Mouse (Mus musculus): ENCODE results near the gene Parp6.

The Parp6 gene

DNA sequence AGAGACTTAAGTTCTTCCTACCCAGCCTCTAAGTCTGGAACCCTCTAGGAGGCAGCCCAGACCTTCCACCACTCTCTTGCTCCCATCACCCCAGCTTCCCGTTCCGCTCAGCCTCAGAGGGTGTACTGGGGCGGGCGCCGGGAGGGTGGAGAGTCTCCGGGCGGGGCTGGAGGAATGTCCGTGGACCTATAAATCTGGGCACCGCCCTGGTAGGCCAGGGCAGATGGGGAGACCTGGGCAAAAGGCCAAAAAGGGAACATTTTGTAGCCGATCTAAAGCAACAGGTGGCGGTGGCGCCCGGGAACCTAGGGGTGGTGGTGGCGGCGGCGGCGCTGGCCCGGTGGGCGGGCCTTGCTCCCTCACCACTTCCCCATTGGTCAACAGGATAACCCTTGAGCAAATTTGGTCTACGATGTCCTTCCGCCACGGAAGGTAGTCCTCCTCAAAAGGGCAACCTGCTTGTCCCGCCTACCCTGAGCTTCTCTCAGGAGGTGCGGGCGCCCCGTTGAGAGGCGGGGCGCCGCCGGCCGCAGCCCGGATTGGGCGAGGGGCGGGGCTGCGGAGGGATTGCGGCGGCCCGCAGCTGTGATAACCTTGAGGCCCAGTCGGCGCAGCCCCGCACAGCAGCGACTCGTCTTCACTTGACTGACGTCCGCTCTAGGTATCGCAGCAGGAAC, 39.0 kb downstream of the Parp6 start, which contains the start of gene Pkm:
TSS of gene Pkm (plus strand) at position 411 of the 677 bp plus-strand sequence.
- peak; percentile 100 for DNase-seq (ENCODE audit: low read depth, low spot score)

- no peak for DNase-seq (ENCODE audit: low read depth, low spot score)
Measured at GRCm38 (mm10) chr9:59656635-59657617, 39.8 kb downstream of the Parp6 start.

DNA sequence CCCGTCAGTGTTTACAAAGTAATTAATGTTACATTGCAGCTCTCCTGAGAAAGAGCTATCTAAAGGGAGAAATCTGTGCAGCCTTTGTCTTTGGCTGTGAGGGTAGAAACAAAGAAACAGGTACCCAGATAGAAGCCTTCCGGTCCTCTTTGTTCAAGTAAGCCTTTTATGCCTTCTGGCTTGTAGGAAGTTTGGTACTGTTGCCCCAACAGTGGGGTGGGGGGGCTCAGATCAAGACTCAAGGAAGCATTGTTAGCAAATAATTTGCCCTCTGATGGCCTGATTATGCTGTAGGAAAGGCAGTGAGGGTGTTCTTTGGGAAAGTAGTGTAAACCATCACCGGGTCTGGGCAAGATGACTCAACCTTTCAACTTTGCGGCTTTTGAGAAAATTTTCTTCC, 41.1 kb downstream of the Parp6 start:
- no peak for DNase-seq (ENCODE audit: low read depth, low spot score)

GRCm38 (mm10) chr9:59659036-59660026, 42.2 kb downstream of the Parp6 start:
- DNase-seq (ENCODE audit: low read depth, low spot score): no peak

DNA sequence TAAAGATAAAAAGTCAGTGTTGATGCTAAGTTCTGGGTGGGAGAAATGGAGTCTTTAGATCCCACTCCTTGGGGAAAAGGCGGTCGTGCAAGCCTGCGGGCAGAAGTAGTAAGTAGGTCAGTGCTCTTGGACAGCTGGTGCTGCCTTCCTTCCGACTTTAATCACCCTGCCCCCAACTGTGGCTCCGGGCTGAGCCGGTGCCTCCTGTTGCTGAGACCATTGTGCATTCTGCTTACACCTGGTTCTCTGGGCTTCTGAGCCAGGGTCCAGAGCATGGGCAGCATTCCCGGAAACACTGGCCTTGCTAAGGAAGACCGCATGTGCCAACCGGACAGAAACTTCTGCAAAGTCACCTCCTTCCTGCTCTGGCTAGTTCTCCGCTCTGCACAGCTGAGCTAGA, 43.3 kb downstream of the Parp6 start:
- DNase-seq (ENCODE audit: low read depth, low spot score): no peak

DNA sequence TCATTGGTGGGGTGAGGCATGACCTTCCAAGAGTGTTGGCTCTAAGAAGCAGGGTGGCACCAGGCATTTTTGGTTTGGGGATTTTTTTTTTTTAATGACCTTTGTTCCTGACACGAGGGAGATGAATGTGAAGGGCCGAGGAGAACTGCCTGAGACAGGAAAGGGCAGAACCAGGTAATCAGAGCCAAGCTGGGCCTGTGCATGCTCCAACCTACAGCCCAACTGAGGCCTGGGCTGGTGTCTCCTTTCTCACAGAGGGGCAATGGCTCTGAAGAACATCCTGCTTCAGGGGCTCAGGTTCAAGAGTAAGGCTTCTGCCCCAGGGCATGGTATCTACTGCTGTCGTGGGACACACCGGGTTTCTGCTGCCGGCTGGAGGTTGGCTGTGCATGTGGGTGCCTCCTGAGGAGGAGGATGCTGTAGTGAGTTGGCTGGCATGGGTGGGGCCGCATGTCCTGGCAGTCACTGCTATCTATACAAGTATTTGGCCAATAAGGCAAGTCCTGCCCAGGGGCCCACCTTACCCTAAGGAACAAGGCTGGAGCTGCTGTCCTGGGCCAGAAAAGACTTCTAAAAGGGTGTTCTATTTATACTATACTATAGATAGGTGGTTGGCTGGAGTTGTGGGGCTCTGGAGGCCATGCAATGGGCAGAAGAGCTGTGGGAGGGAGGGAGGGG, 44.4 kb downstream of the Parp6 start:
- DNase-seq (ENCODE audit: low read depth, low spot score): no peak

DNA sequence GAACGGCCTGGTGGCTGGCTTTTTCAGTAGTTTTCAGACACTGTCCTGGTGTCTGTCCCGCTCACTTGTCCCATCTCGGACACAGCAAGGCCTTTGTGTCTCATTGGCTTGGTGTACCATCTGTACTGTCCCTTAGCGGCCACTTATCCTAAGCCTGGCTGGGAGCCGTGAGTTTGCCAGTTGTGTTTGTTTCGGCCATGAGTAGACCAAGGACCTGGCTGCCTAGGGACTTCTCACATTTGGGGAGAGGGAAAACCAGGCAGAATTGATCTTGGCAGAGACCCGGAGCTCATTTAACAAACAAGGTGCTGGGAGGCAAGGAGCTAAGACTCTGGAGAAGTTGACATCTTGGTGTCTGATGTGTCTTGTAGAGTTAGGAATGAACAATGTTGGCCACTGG, 46.1 kb downstream of the Parp6 start:
- DNase-seq (ENCODE audit: low read depth, low spot score): no peak

- no peak for DNase-seq (ENCODE audit: low read depth, low spot score)
Measured at GRCm38 (mm10) chr9:59663957-59664356, 46.9 kb downstream of the Parp6 start.

DNA sequence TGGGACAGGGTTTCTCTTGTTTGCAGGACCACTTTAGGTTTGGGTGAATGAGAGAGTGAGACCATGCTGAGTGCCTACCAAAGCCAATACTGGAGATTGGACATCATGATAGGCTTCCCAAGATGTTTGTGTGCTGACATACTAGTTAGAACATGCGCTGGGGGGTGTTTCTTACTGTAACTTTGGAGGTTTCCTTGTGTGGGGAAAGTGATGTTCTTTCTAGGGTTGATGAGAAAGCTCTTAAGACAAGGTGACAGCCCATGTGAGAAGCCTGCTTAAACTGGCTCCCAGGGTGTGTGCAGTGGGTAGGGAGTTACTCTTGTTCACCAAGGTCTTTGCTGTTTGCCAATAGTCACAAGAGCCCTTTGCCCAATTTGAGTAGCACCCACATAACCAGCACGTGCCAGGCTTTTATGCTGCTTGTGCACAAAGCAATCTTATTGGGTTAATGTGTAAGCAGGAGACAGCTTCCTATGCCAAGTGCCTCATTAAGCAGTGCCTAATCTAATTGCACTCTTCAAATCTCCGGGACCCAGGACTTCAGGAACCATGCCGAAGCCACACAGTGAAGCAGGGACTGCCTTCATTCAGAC, 47.7 kb downstream of the Parp6 start:
- DNase-seq (ENCODE audit: low read depth, low spot score): no peak

DNA sequence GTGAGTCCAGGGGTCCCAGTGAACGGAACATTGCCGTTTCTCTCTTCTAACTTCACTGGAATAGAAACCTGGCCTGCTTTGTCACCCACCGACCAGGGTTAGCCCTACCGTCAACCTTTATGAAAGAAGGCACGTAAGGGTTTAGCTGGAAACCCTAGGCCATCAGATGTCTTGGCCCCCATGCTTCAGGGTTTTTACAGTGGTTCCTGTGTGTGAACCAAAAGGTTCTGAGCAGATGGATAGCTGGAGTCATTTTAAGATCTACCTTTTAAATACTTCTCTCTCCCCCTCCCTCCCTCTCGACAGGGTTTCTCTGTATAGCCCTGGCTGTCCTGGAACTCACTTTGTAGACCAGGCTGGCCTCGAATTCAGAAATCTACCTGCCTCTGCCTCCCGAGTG, 48.9 kb downstream of the Parp6 start:
- DNase-seq (ENCODE audit: low read depth, low spot score): no peak

GRCm38 (mm10) chr9:59666813-59667212, 49.7 kb downstream of the Parp6 start:
- DNase-seq (ENCODE audit: low read depth, low spot score): no peak

GRCm38 (mm10) chr9:59667250-59667649, 50.2 kb downstream of the Parp6 start:
- peak; percentile 80 for DNase-seq (ENCODE audit: low read depth, low spot score)

DNA sequence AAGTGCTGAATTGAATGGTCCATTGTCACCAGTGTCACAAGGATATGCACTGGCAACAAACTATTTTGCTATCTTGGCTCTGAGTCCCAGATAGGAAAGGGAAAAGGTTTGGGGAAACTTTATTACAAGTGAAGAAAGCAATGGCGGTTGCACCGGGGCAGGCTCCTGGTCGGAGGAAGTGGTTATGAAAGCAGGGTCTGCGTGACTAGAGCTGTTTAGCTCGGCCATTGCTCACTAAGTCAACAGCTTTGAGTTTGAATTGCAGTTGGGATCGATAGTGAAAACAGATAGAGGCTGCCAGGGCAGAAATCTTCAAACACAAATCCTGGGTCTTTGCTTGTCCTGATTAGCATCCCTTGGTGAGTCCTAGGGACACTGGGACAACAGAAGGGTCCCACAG, 50.8 kb downstream of the Parp6 start:
- no peak for DNase-seq (ENCODE audit: low read depth, low spot score)

DNA sequence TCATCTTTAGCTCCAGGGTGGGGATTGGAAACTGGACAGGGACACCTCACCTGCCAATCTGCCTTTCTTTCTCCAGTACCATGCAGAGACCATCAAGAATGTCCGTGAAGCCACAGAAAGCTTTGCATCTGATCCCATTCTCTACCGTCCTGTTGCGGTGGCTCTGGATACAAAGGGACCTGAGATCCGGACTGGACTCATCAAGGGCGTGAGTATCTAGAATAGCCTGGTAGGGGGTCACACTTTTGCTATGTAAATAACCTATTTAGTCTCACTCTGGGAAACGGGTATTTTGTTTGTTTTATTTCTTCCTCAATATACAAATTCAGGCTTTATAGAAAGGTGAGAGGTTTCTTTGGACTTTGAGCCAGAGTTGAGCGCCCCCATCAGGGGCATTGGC, 51.4 kb downstream of the Parp6 start:
- DNase-seq (ENCODE audit: low read depth, low spot score): no peak

DNA sequence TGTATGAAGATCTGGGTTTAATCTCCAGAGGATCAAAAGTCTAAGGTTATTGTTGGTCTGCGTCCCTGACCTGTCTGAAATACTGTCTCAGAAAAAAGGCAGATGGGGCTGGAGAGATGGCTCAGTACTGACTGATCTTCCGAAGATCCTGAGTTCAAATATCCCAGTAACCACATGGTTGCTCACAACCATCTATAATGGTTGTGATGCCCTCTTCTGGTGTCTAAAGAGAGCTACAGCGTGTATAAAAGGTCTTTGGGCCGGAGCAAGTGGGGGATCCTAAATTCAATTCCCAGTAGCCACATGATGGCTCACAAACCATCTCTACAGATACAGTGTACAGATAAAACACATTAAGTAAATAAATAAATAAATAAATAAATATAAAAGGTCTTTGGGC, 52.1 kb downstream of the Parp6 start:
- no peak for DNase-seq (ENCODE audit: low read depth, low spot score)

GRCm38 (mm10) chr9:59672195-59672894, 55.3 kb downstream of the Parp6 start:
- no peak for DNase-seq (ENCODE audit: low read depth, low spot score)

GRCm38 (mm10) chr9:59673427-59673826, 56.3 kb downstream of the Parp6 start:
- no peak for DNase-seq (ENCODE audit: low read depth, low spot score)

GRCm38 (mm10) chr9:59675598-59675997, 58.5 kb downstream of the Parp6 start:
- no peak for DNase-seq (ENCODE audit: low read depth, low spot score)

- no peak for DNase-seq (ENCODE audit: low read depth, low spot score)
Measured at GRCm38 (mm10) chr9:59678313-59678712, 61.2 kb downstream of the Parp6 start.

Measured in telencephalon, adult 2 months (tissue).